21 mouse cellular contexts compared by ENCODE assay signal in genomic region chr2:65175645-65176044, GRCm38 (mm10).
"Had no signal": no experiment of that assay in that cellular context is flagged by ENCODE, and none has a peak within 500 bp of the region (broad histone marks: within the 10 kb centered on the region; RNA-seq: fewer than 3 reads in every experiment).

No protein-coding gene starts in this region.

- H3K27ac ChIP-seq: limb, embryonic 12.5 days; limb, embryonic 15.5 days; liver, embryonic 14.5 days; macrophage; neural tube, embryonic 12.5 days; neural tube, embryonic 15.5 days; stomach, postnatal 0 days had no signal

- DNase-seq: kidney, adult 18-20 months; kidney, postnatal 14 days; kidney, postnatal 4 days; left cerebral cortex, postnatal 4 days; liver, postnatal 0 days; lung, embryonic 14.5 days; right cerebral cortex, adult 18-20 months; right cerebral cortex, postnatal 14 days; right cerebral cortex, postnatal 4 days; thymus, adult 2 months; thymus, postnatal 14 days; thymus, postnatal 4 days had no signal

- H3K9ac ChIP-seq: limb, embryonic 12.5 days; limb, embryonic 15.5 days; liver, embryonic 14.5 days; liver, postnatal 0 days; lung, embryonic 14.5 days; neural tube, embryonic 12.5 days; neural tube, embryonic 15.5 days had no signal

- ATAC-seq: liver, postnatal 0 days; lung, postnatal 0 days had no signal

- H3K4me2 ChIP-seq: limb, embryonic 12.5 days; limb, embryonic 15.5 days; liver, embryonic 11.5 days; lung, embryonic 14.5 days; neural tube, embryonic 12.5 days; neural tube, embryonic 15.5 days had no signal

- H3K4me1 ChIP-seq: limb, embryonic 15.5 days; neural tube, embryonic 12.5 days had no signal

- H3K4me3 ChIP-seq: limb, embryonic 12.5 days; limb, embryonic 15.5 days; neural tube, embryonic 12.5 days; neural tube, embryonic 15.5 days had no signal

- H3K9me3 ChIP-seq: limb, embryonic 12.5 days; limb, embryonic 15.5 days; neural tube, embryonic 12.5 days; neural tube, embryonic 15.5 days had no signal

- H3K27me3 ChIP-seq: limb, embryonic 12.5 days; limb, embryonic 15.5 days; neural tube, embryonic 12.5 days; neural tube, embryonic 15.5 days had no signal

- H3K36me3 ChIP-seq: limb, embryonic 12.5 days; limb, embryonic 15.5 days; neural tube, embryonic 12.5 days; neural tube, embryonic 15.5 days had no signal
